Mouse (Mus musculus): ENCODE data around the gene Ulk2. TPM values are rescaled to one million over a fixed set of nuclear protein-coding genes. Genes with fewer than 3 reads are reported as not detected.

Gene Ulk2
- polyA plus RNA-seq, 1 experiment from 2014 or later = 41.8 TPM

GRCm38 (mm10) chr11:61751612-61752011 lies 103.3 kb downstream of the Ulk2 start:
- H3K27me3 ChIP-seq = no peaks in the 10 kb centered on the region
- H3K9me3 ChIP-seq = no peaks in the 10 kb centered on the region
- no peak overlapping the region for H3K27ac ChIP-seq (replicated peaks)
- WGBS = 84% methylated on average over 5 of the region's 5 CpGs
- no peaks in the 10 kb centered on the region for H3K4me1 ChIP-seq (replicated peaks)
- H3K36me3 ChIP-seq = peaks cover 59% of the 10 kb centered on the region
- no peak overlapping the region for H3K4me2 ChIP-seq
- no peak for ATAC-seq (ENCODE audit: low FRiP score, low read depth)
- no peak overlapping the region for H3K9ac ChIP-seq
- no peak overlapping the region for H3K4me3 ChIP-seq

GRCm38 (mm10) chr11:61747161-61747560 lies 107.7 kb downstream of the Ulk2 start:
- Histone ChIP-seq H3K27me3 (no peaks in the 10 kb centered on the region), H3K36me3 (peaks cover 43% of the 10 kb centered on the region), H3K9ac (no peak overlapping the region), H3K4me2 (no peak overlapping the region), H3K4me3 (no peak overlapping the region), H3K4me1 (replicated peaks) (no peaks in the 10 kb centered on the region), H3K27ac (replicated peaks) (no peak overlapping the region), H3K9me3 (no peaks in the 10 kb centered on the region)
- WGBS = 64% methylated on average over 3 of the region's 3 CpGs
- no peak for ATAC-seq (ENCODE audit: low FRiP score, low read depth)

GRCm38 (mm10) chr11:61745781-61746180 lies 109.1 kb downstream of the Ulk2 start:
- Histone ChIP-seq H3K27ac (replicated peaks) (no peak overlapping the region), H3K9me3 (no peaks in the 10 kb centered on the region), H3K36me3 (peaks cover 34% of the 10 kb centered on the region), H3K4me2 (no peak overlapping the region), H3K4me3 (no peak overlapping the region), H3K4me1 (replicated peaks) (no peaks in the 10 kb centered on the region), H3K9ac (no peak overlapping the region), H3K27me3 (no peaks in the 10 kb centered on the region)
- no peak for ATAC-seq (ENCODE audit: low FRiP score, low read depth)
- 94% methylated on average over 9 of the region's 9 CpGs for WGBS

GRCm38 (mm10) chr11:61744460-61744859 lies 110.4 kb downstream of the Ulk2 start:
- Histone ChIP-seq H3K4me3 (no peak overlapping the region), H3K9ac (no peak overlapping the region), H3K4me1 (replicated peaks) (no peaks in the 10 kb centered on the region), H3K27me3 (no peaks in the 10 kb centered on the region), H3K27ac (replicated peaks) (no peak overlapping the region), H3K9me3 (no peaks in the 10 kb centered on the region), H3K36me3 (peaks cover 45% of the 10 kb centered on the region), H3K4me2 (no peak overlapping the region)
- ATAC-seq (ENCODE audit: low FRiP score, low read depth) = no peak
- 62% methylated on average over 3 of the region's 3 CpGs for WGBS

GRCm38 (mm10) chr11:61743768-61744167 lies 111.1 kb downstream of the Ulk2 start:
- H3K36me3 ChIP-seq = peaks cover 49% of the 10 kb centered on the region
- H3K4me3 ChIP-seq = no peak overlapping the region
- no peak overlapping the region for H3K27ac ChIP-seq (replicated peaks)
- ATAC-seq (ENCODE audit: low FRiP score, low read depth) = no peak
- H3K4me1 ChIP-seq (replicated peaks) = no peaks in the 10 kb centered on the region
- H3K27me3 ChIP-seq = no peaks in the 10 kb centered on the region
- H3K9me3 ChIP-seq = no peaks in the 10 kb centered on the region
- no peak overlapping the region for H3K9ac ChIP-seq
- WGBS = 41% methylated on average over 3 of the region's 3 CpGs
- H3K4me2 ChIP-seq = no peak overlapping the region

- Histone ChIP-seq H3K27ac (replicated peaks) (no peak overlapping the region), H3K27me3 (no peaks in the 10 kb centered on the region), H3K9me3 (no peaks in the 10 kb centered on the region), H3K36me3 (peaks cover 59% of the 10 kb centered on the region), H3K4me2 (no peak overlapping the region), H3K4me1 (replicated peaks) (no peaks in the 10 kb centered on the region), H3K4me3 (no peak overlapping the region), H3K9ac (no peak overlapping the region)
- 93% methylated on average over 1 of the region's 1 CpGs for WGBS
- no peak for ATAC-seq (ENCODE audit: low FRiP score, low read depth)
Observed at GRCm38 (mm10) chr11:61740500-61740899, 114.4 kb downstream of the Ulk2 start.

GRCm38 (mm10) chr11:61737290-61737689 lies 117.6 kb downstream of the Ulk2 start:
- no peaks in the 10 kb centered on the region for H3K27me3 ChIP-seq
- H3K9ac ChIP-seq = no peak overlapping the region
- WGBS = 93% methylated on average over 1 of the region's 1 CpGs
- H3K27ac ChIP-seq (replicated peaks) = no peak overlapping the region
- no peaks in the 10 kb centered on the region for H3K4me1 ChIP-seq (replicated peaks)
- no peaks in the 10 kb centered on the region for H3K9me3 ChIP-seq
- ATAC-seq (ENCODE audit: low FRiP score, low read depth) = no peak
- H3K36me3 ChIP-seq = peaks cover 68% of the 10 kb centered on the region
- H3K4me3 ChIP-seq = no peak overlapping the region
- no peak overlapping the region for H3K4me2 ChIP-seq

- no peak overlapping the region for H3K4me3 ChIP-seq
- H3K36me3 ChIP-seq = peaks cover 70% of the 10 kb centered on the region
- whole genome bisulfite sequencing = 94% methylated on average over 7 of the region's 7 CpGs
- H3K4me1 ChIP-seq (replicated peaks) = no peaks in the 10 kb centered on the region
- H3K27ac ChIP-seq (replicated peaks) = no peak overlapping the region
- H3K9me3 ChIP-seq = no peaks in the 10 kb centered on the region
- no peak overlapping the region for H3K9ac ChIP-seq
- no peaks in the 10 kb centered on the region for H3K27me3 ChIP-seq
- no peak for ATAC-seq (ENCODE audit: low FRiP score, low read depth)
- H3K4me2 ChIP-seq = no peak overlapping the region
Observed at GRCm38 (mm10) chr11:61732672-61733071, 122.2 kb downstream of the Ulk2 start.

- Histone ChIP-seq H3K36me3 (peaks cover 43% of the 10 kb centered on the region), H3K9me3 (no peaks in the 10 kb centered on the region)
- 84% methylated on average over 2 of the region's 2 CpGs for WGBS
Observed at GRCm38 (mm10) chr11:61728037-61728436, 126.8 kb downstream of the Ulk2 start.

More at GRCm38 (mm10) chr11:61728037-61728436, 126.8 kb downstream of the Ulk2 start:
- Histone ChIP-seq H3K4me2 (no peak overlapping the region), H3K27ac (replicated peaks) (no peak overlapping the region), H3K4me3 (no peak overlapping the region), H3K27me3 (no peaks in the 10 kb centered on the region), H3K4me1 (replicated peaks) (no peaks in the 10 kb centered on the region), H3K9ac (no peak overlapping the region)
- no peak for ATAC-seq (ENCODE audit: low FRiP score, low read depth)

Other genes with a start within 250 kb of the Ulk2 start
- 10.7 and 11.6 TPM in 2 replicates for gene Grap, start 201.8 kb downstream of the Ulk2 start, polyA plus RNA-seq (2015; fragmentation: Nextera tagmentation; extraction: Ambion mirVana)
- 0.24 and 0.31 TPM in 2 replicates for gene Fam83g, start 171.0 kb downstream of the Ulk2 start, polyA plus RNA-seq (2015; fragmentation: Nextera tagmentation; extraction: Ambion mirVana)
- not detected in 2 replicates for gene Slc5a10, start 134.2 kb downstream of the Ulk2 start, polyA plus RNA-seq (2015; fragmentation: Nextera tagmentation; extraction: Ambion mirVana)
- gene Prpsap2, start 93.0 kb downstream of the Ulk2 start, polyA plus RNA-seq (2015; fragmentation: Nextera tagmentation; extraction: Ambion mirVana) = 49.7 and 52.0 TPM in 2 replicates
- 12.5 and 12.9 TPM in 2 replicates for gene Akap10, start 75.2 kb upstream of the Ulk2 start, polyA plus RNA-seq (2015; fragmentation: Nextera tagmentation; extraction: Ambion mirVana)
- 10.2 and 13.7 TPM in 2 replicates for gene Specc1, start 101.7 kb upstream of the Ulk2 start, polyA plus RNA-seq (2015; fragmentation: Nextera tagmentation; extraction: Ambion mirVana)